12 mouse cellular contexts compared by ENCODE assay signal in genomic region chr6:42352486-42352846, GRCm38 (mm10). TPM values are rescaled to one million over a fixed set of nuclear protein-coding genes. Genes with fewer than 3 reads are reported as not detected.
DNase-seq lines count a peak whose midpoint lies in the region; ATAC-seq and TF ChIP-seq lines count a peak whose summit lies in the region.
"Had no signal": no experiment of that assay in that cellular context is flagged by ENCODE, and none has a peak within 500 bp of the region (broad histone marks: within the 10 kb centered on the region; RNA-seq: fewer than 3 reads in every experiment).

No protein-coding gene starts in this region.

- H3K4me2 ChIP-seq in kidney, embryonic 15.5 days: peak overlapping the region; percentile 78
- peak overlapping the region; percentile 88; the same call in 1 of the 2 replicates for H3K4me2 ChIP-seq in embryonic facial prominence, embryonic 15.5 days (replicated peaks)
- peak overlapping the region; percentile 80 for H3K4me2 ChIP-seq in liver, embryonic 15.5 days

- peaks cover 57% of the 10 kb centered on the region for H3K36me3 ChIP-seq in kidney, embryonic 15.5 days
- peaks cover 35% of the 10 kb centered on the region for H3K36me3 ChIP-seq in embryonic facial prominence, embryonic 15.5 days
- H3K36me3 ChIP-seq in liver, embryonic 15.5 days (replicated peaks): peaks cover 25% of the 10 kb centered on the region

- H3K27ac ChIP-seq in kidney, embryonic 15.5 days: no peak overlapping the region
- peak overlapping the region; percentile 93 for H3K27ac ChIP-seq in bone marrow, adult 2 months (ENCODE audit: control insufficient read depth, insufficient read depth, low read depth, low read length, poor library complexity)
- 0 out of 2 replicates have a peak overlapping the region, but pooled peaks have one; percentile 11 for H3K27ac ChIP-seq in embryonic facial prominence, embryonic 15.5 days (replicated peaks)
- peak overlapping the region; percentile 54 for H3K27ac ChIP-seq in liver, embryonic 15.5 days (replicated peaks)
- H3K27ac ChIP-seq: midbrain, embryonic 10.5 days; neural tube, embryonic 15.5 days had no signal

- no peak overlapping the region for H3K9ac ChIP-seq in kidney, embryonic 15.5 days
- no peak overlapping the region for H3K9ac ChIP-seq in embryonic facial prominence, embryonic 15.5 days
- H3K9ac ChIP-seq in liver, embryonic 15.5 days: no peak overlapping the region
- H3K9ac ChIP-seq: neural tube, embryonic 15.5 days had no signal

- TF ChIP-seq CTCF in bone marrow, adult 2 months (IDR thresholded peaks at IDR 0.05; ENCODE audit: control insufficient read depth, insufficient read depth, low read length): no peak

- peak overlapping the region; percentile 86; the same call in 1 of the 2 replicates for H3K4me3 ChIP-seq in kidney, embryonic 15.5 days (replicated peaks)
- H3K4me3 ChIP-seq in bone marrow, adult 2 months (replicated peaks; ENCODE audit: control insufficient read depth, low read depth, low read length): peak overlapping the region; percentile 88
- peak overlapping the region; percentile 81 for H3K4me3 ChIP-seq in embryonic facial prominence, embryonic 15.5 days (replicated peaks)
- H3K4me3 ChIP-seq in liver, embryonic 15.5 days (replicated peaks): peak overlapping the region; percentile 66
- H3K4me3 ChIP-seq: neural tube, embryonic 15.5 days had no signal

- H3K9me3 ChIP-seq in kidney, embryonic 15.5 days (replicated peaks): no peaks in the 10 kb centered on the region
- no peaks in the 10 kb centered on the region for H3K9me3 ChIP-seq in embryonic facial prominence, embryonic 15.5 days (replicated peaks)
- H3K9me3 ChIP-seq in liver, embryonic 15.5 days (replicated peaks): no peaks in the 10 kb centered on the region
- H3K9me3 ChIP-seq: midbrain, embryonic 10.5 days; neural tube, embryonic 15.5 days had no signal

- WGBS in kidney, embryonic 15.5 days: 88% methylated on average over 1 of the region's 1 CpGs
- WGBS in bone marrow, adult 2 months: 37% methylated on average over 1 of the region's 1 CpGs
- WGBS in embryonic facial prominence, embryonic 15.5 days: 95% methylated on average over 1 of the region's 1 CpGs
- WGBS in liver, embryonic 15.5 days (ENCODE audit: insufficient replicate concordance): 21% methylated on average over 1 of the region's 1 CpGs

- ATAC-seq in kidney, embryonic 15.5 days (replicated peaks; ENCODE audit: low FRiP score): no peak
- ATAC-seq in embryonic facial prominence, embryonic 15.5 days (ENCODE audit: insufficient number of reproducible peaks, low FRiP score, low TSS enrichment, low read depth): no peak
- no peak for ATAC-seq in liver, embryonic 15.5 days (ENCODE audit: insufficient read depth)

- TF ChIP-seq POLR2A in bone marrow, adult 2 months (IDR thresholded peaks at IDR 0.05; ENCODE audit: borderline replicate concordance, control insufficient read depth, low read depth, low read length): no peak

- no peak for DNase-seq in kidney, adult 11 months
- DNase-seq in layer of hippocampus, adult 9-11 months: no peak
- no peak for DNase-seq in thymus, adult 18-20 months
- DNase-seq: cerebellum, adult 11 months; thymus, postnatal 36 days had no signal

- peaks cover 60% of the 10 kb centered on the region for H3K4me1 ChIP-seq in kidney, embryonic 15.5 days
- peaks cover 1% of the 10 kb centered on the region; the same call in 1 of the 2 replicates for H3K4me1 ChIP-seq in bone marrow, adult 2 months (ENCODE audit: control insufficient read depth, insufficient read depth, low read length)
- H3K4me1 ChIP-seq in embryonic facial prominence, embryonic 15.5 days: peaks cover 50% of the 10 kb centered on the region
- peaks cover 52% of the 10 kb centered on the region for H3K4me1 ChIP-seq in liver, embryonic 15.5 days (replicated peaks)

- 0 out of 2 replicates have a peak, but pooled peaks cover 4% of the 10 kb centered on the region for H3K27me3 ChIP-seq in kidney, embryonic 15.5 days
- no peaks in the 10 kb centered on the region for H3K27me3 ChIP-seq in embryonic facial prominence, embryonic 15.5 days
- peaks cover 15% of the 10 kb centered on the region; the same call in 1 of the 2 replicates for H3K27me3 ChIP-seq in liver, embryonic 15.5 days
- H3K27me3 ChIP-seq: neural tube, embryonic 15.5 days had no signal

RNA-seq across cellular contexts. Expression of gene Zyx, which starts 3.0 kb away (rescaled TPM):
- polyA plus RNA-seq in kidney, embryonic 15.5 days (2015; fragmentation: Nextera tagmentation; extraction: Ambion mirVana): 102 and 127 TPM in 2 replicates
- 90.3 and 169 TPM in 2 replicates for polyA plus RNA-seq in bone marrow, adult 2 months (2011; ENCODE audit: insufficient read depth, insufficient read length, low replicate concordance, missing spikeins)
- polyA plus RNA-seq in embryonic facial prominence, embryonic 15.5 days (2015; fragmentation: Nextera tagmentation; extraction: Ambion mirVana): 127 and 131 TPM in 2 replicates
- 39.7 and 41.9 TPM in 2 replicates for polyA plus RNA-seq in liver, embryonic 15.5 days (2015; fragmentation: Nextera tagmentation; extraction: Ambion mirVana)

RNA-seq across cellular contexts. Expression of gene Epha1, which starts 20.6 kb away (rescaled TPM):
- 7.5 and 8.5 TPM in 2 replicates for polyA plus RNA-seq in kidney, embryonic 15.5 days (2015; fragmentation: Nextera tagmentation; extraction: Ambion mirVana)
- not detected in 2 replicates for polyA plus RNA-seq in bone marrow, adult 2 months (2011; ENCODE audit: insufficient read depth, insufficient read length, low replicate concordance, missing spikeins)
- polyA plus RNA-seq in embryonic facial prominence, embryonic 15.5 days (2015; fragmentation: Nextera tagmentation; extraction: Ambion mirVana): 19.5 and 21.6 TPM in 2 replicates
- polyA plus RNA-seq in liver, embryonic 15.5 days (2015; fragmentation: Nextera tagmentation; extraction: Ambion mirVana): 6.2 and 6.7 TPM in 2 replicates

RNA-seq across cellular contexts. Expression of gene Fam131b, which starts 28.0 kb away (rescaled TPM):
- 0.24 and 0.26 TPM in 2 replicates for polyA plus RNA-seq in kidney, embryonic 15.5 days (2015; fragmentation: Nextera tagmentation; extraction: Ambion mirVana)
- polyA plus RNA-seq in bone marrow, adult 2 months (2011; ENCODE audit: insufficient read depth, insufficient read length, low replicate concordance, missing spikeins): 0.85 TPM in 1 of 2 replicates, not detected in the other
- polyA plus RNA-seq in embryonic facial prominence, embryonic 15.5 days (2015; fragmentation: Nextera tagmentation; extraction: Ambion mirVana): 0.23 and 0.24 TPM in 2 replicates
- not detected in 2 replicates for polyA plus RNA-seq in liver, embryonic 15.5 days (2015; fragmentation: Nextera tagmentation; extraction: Ambion mirVana)

RNA-seq across cellular contexts. Expression of gene Tas2r143, which starts 47.6 kb away (rescaled TPM):
- polyA plus RNA-seq in kidney, embryonic 15.5 days (2015; fragmentation: Nextera tagmentation; extraction: Ambion mirVana): not detected in 2 replicates
- not detected in 2 replicates for polyA plus RNA-seq in bone marrow, adult 2 months (2011; ENCODE audit: insufficient read depth, insufficient read length, low replicate concordance, missing spikeins)
- not detected in 2 replicates for polyA plus RNA-seq in embryonic facial prominence, embryonic 15.5 days (2015; fragmentation: Nextera tagmentation; extraction: Ambion mirVana)
- polyA plus RNA-seq in liver, embryonic 15.5 days (2015; fragmentation: Nextera tagmentation; extraction: Ambion mirVana): not detected in 2 replicates
- polyA plus RNA-seq: embryonic facial prominence, embryonic 11.5 days; midbrain, embryonic 10.5 days; neural tube, embryonic 15.5 days had no signal

RNA-seq across cellular contexts. Expression of gene Tas2r135, which starts 52.8 kb away (rescaled TPM):
- not detected in 2 replicates for polyA plus RNA-seq in kidney, embryonic 15.5 days (2015; fragmentation: Nextera tagmentation; extraction: Ambion mirVana)
- not detected in 2 replicates for polyA plus RNA-seq in bone marrow, adult 2 months (2011; ENCODE audit: insufficient read depth, insufficient read length, low replicate concordance, missing spikeins)
- polyA plus RNA-seq in embryonic facial prominence, embryonic 15.5 days (2015; fragmentation: Nextera tagmentation; extraction: Ambion mirVana): not detected in 2 replicates
- polyA plus RNA-seq in liver, embryonic 15.5 days (2015; fragmentation: Nextera tagmentation; extraction: Ambion mirVana): not detected in 2 replicates
- polyA plus RNA-seq: embryonic facial prominence, embryonic 11.5 days; midbrain, embryonic 10.5 days; neural tube, embryonic 15.5 days had no signal
